Mouse (Mus musculus): Measurements from ENCODE around the gene Hspg2. TPM values are rescaled to one million over a fixed set of nuclear protein-coding genes. Genes with fewer than 3 reads are reported as not detected.
"Not testable (repeated sequence)": the region's sequence is repeated elsewhere in the genome, so short reads cannot be mapped to it uniquely, and the experiment has no call there.

Gene Hspg2
- total RNA-seq (2022) = 1 to 10 TPM; 4.1 to 6.4 (median 6.0) TPM

DNA sequence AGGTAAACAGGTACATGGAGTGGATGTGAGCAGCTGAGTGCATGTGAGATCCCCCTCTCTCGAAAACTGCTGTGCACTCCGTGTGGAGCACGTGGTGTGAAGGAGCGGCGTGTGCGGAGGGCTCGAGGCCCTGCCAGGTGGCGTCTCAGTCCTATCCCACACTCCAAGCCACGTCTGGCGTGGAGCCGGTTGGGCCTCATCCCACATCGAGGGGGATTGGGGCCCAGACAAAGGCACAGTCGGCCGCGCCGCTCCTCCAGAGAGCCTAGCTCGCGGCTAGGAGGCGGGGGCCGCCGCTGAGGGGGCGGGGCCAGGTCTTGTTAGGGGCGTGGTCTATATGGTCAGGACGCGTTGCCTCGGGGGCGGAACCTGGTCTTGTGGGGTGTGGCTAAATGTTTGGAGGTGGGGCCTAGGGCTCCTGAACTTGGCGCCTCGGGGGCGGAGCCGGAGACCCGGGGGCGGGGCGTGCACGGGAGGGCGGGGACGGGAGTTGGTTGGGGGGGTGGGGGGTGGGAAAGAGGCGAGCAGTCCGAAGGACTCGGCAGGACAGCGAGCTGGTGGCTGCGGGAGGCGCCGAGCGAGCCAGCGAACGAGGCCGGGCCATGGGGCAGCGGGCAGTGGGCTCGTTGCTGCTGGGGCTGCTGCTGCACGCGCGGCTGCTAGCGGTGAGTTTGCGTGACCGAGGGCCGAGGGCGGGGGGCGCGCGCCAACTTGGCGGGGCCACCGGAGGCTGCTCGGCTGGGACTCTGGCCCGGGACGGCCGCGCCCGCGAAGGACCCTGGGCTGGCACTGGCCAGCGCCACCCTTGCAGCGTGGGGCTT is at the start of gene Hspg2:
TSS of gene Hspg2 (plus strand) at position 510 of the 821 bp plus-strand sequence.
- DNase-seq (ENCODE audit: low spot score in 2 of 2) = peak; percentile 60 to 64

DNA sequence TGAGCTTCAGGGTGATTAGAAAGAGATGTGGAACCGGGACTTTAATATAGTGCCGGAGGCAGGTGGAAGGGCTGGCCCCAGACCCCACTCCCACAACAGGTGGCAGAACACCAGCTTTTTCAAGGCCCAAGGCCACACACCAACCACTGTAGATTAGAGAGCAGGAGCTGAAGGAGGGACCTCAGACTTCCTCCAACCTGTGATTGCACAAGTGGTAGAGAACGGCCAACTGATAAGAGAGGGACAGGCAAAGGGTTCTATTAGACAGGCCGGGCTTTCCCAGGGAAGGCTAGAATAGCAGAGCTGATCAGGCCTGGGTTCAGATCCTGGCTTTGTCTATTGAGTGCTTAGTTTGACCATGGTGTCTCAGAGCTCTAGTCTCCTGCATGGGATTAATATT is 38.1 kb upstream of the Hspg2 start, which contains the start of gene Cela3b:
TSS of gene Cela3b (minus strand) at position 39 of the 400 bp plus-strand sequence.
- no peak for DNase-seq (ENCODE audit: low spot score in 2 of 2)

DNA sequence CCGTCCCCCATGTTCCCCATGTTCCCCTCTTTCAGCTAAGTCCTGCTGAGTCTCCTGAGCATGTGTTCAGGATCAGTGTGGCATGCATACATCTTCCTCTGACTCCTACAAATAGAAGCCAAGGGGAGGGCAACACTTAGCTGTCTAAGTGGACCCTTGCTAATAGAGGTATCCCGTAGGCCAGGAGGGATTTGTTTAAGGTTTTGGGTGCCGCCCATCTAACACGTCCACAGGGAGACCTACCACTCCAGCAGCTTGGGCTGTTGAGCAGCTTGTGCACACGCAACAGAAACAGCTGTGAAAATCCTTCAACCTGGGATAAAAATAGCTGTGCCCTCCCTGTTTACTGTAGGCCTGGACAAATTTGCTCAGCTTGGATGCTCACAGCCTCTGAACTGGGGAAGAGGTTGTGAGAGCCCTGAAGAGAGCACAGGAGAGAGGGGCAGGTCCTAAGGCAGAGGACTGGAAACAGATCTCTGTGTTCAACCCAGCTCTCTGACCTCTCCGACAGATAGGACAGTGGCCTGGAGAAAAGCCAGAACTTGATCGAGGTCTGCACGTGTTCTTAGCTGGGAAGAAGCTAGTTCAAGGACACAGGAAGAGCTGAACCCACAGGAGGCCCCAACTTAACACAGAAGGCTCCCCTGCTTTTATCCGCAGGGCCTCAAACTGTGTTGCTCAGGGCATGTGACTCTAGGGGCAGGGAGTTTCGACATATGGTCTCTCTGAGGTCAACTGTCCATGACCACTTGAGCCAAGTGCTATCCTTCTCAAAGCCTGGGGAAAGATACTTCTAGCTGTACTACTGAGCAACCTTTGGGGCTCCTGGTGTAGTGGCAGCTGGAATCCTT is 35.6 kb upstream of the Hspg2 start:
- not testable (repeated sequence) for DNase-seq (ENCODE audit: low spot score in 2 of 2)

DNA sequence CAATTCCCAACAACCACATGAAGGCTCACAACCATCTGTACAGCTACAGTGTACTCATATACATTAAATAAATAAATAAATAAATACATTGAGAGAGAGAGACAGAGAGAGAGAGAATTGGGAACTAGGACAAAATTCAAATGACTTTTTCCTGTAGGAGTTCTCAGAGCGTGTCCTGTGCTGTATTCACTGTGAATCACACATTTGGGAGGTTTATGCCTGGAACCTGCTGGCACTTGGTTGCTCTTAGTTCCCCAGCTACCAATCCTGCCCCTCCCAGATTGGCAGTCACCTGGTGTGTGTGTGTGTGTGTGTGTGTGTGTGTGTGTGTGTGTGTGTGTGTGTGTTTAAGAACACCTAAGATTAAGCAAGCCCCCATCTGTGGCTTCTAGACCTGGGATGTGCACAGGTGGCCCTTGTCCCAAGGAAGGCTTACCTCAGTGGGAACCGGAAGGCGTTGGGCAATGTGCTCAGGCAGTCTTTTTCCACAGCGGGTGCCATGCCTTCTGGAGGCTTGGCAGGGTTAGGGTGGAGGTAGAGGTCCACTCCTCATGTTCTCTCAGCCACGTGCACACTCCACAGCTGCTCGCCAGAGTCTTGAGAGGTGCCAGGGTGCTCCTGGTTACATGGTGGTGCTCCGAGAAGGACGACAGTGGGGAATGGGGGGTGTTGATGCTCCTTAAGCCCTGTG is 31.4 kb upstream of the Hspg2 start:
- DNase-seq (ENCODE audit: low spot score in 2 of 2) = no peak

DNA sequence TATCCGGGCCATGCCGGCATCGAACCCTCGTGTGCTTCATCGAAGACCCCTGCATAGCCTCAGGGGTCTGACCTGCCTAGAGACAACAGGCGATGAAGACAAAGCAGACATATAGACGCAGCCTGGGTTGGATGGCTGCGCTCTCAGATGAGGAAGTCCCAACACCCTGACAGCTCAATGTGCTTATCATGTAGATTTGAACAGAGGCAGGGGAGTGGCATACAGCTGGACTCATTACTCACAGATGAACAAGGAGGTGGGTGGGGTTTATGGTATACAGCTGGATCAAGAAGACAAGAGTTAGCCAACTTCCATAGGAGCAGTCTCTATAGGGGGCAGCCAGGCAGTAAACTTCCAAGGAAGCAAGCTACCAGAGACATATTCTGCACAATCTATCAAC is 29.7 kb upstream of the Hspg2 start:
- no peak for DNase-seq (ENCODE audit: low spot score in 2 of 2)

DNA sequence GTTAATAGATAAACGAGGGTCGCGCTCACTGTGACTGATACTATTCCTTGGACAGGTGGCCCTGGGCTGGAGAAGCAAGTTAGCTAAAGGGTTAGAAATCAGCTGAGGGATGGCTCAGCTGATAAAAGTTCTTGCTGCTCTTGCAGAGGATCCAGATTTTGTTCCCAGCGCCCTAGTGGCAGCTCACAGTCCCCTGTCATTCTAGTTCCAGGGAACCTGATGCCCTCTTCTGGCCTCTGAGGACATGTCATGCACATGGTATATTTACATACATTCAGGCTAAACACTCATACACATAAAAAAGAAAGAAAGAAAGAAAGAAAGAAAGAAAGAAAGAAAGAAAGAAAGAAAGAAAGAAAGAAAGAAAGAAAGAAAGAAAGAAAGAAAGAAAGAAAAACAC is 27.2 kb upstream of the Hspg2 start:
- DNase-seq (ENCODE audit: low spot score in 2 of 2) = no peak

DNA sequence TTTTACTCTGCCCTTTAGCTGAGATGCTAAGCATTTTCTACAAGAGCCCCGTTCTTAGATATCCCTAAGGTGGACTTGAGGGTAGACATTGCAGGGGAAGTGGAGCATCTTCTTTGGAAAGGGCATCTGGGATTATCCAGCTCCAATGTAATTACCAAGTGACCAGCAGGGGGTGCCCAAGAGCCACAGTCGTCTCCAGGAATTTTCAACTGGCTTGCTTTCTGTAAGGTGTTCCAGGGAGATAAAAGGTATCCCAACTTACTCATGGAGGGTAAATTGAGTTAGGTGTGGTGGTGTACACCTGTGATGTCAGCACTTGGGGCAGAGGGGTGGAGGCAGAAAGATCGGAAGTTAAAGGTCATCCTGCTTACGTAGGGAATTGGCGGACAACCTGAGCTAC is 24.9 kb upstream of the Hspg2 start:
- DNase-seq (ENCODE audit: low spot score in 2 of 2) = peak; percentile 14 to 81

DNA sequence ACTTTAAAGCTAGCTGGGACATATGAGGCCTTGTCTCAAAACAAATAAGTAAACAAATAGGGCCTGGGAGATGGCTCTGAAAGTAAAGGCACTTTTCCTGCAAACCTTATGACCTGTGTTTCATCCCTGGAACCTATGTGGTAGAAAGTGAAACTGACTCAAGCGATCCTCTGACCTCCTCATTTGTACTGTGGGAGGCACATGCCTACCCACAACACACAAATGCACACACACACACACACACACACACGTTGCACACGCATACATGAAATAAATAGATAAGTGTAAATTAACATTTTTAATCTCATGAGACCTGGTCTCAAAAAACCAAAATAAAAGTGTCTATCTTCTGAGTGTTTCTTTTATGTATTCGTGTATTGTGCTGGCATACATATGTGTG is 22.7 kb upstream of the Hspg2 start:
- no peak for DNase-seq (ENCODE audit: low spot score in 2 of 2)

DNA sequence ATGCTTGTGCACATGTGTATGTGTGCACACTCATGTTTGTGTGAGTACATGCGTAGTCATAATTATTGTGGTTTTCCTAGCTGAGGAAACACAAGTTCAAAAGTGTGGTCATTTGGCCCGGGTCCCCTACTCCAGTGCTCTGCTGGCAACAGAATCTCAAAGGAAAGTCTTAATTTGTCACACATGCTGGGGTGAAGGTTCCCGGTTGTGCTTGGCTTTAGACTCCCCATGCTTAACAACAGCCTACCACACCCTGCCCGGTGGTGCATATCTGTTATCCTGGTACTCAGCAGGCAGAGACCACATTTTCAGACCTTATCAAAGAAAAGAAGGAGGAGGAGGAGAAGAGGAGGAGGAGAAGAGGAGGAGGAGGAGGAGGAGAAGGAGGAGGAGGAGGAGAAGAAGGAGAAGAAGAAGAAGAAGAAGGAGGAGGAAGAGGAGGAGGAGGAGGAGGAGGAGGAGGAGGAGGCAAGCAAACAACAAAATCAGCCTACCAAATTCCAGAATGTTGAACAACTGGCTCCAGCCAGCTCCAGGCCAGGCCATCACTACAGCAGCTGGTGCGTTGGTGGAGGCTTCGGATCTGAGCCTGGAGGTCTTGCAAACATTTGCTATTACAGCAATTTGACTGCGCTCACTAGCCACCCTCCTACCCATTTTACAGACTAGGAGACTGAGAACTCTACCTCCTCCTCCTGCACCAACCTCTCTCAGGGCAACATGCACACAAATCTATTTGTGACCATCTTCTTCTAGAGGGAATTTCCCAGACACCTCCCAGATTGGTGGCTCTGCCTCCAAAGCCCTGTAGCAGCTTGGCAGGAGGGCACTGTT is 21.0 kb upstream of the Hspg2 start:
- DNase-seq (ENCODE audit: low spot score in 2 of 2) = no peak

DNA sequence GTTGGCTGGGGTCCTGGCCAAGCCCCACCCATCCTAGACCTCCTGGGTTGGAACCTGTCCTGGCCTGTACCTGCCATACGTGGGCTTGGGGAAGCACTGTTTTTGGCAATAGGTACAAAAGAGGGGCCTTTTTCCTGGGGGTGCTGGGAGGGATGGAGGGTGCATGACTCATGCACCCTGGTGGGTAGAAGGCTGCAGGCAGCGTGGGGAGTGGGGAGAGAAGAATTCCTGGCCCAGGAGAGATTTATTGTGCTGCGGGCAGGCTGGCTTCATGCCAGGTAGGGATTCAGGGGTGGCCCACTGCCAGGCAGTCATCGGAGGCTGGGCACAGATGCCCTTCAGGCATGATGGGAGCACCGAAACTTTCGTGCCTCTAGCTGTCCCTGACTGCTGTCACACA is 20.4 kb upstream of the Hspg2 start:
- DNase-seq (ENCODE audit: low spot score in 2 of 2) = peak in 1 of 2 experiments; percentile 28

DNA sequence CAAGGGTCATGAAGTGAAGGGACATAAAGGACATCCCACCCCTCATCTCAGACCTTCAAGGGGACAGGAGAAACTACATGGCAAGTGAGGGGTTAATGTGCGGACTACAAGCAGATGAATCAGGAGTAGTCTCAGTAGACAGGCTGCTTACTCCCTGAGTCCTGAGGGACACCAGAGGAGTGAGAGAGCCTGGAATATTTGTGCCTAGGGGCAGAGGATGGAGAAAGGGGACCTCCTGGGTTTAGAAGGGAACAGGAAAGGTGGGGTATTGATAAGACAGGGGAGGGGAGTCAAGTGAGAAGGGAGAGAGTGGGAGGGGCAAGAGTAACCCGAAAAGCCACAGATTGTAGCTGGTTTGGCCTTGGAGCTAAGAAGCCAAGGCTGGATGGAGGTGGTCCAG is 19.9 kb upstream of the Hspg2 start:
- DNase-seq (ENCODE audit: low spot score in 2 of 2) = no peak

DNA sequence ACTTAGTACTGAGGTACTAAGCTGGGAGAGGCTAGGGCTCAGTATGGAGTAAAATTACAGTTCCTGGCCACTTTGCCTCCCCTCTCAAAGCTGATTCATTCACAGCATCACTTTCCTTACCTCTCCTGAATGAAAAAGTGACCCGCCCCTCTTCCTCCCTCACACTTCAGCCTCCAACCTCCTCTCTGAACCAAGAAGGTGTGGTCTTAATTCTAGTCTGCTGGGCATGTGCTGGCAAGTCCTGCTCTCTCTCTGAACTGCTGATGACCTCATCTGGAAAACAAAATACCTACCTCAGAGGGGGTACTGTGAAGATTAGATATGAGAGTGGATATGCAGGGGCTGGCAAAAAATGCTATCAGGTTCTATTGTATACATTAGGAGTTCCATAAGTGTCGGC is 19.4 kb upstream of the Hspg2 start:
- DNase-seq (ENCODE audit: low spot score in 2 of 2) = no peak

DNA sequence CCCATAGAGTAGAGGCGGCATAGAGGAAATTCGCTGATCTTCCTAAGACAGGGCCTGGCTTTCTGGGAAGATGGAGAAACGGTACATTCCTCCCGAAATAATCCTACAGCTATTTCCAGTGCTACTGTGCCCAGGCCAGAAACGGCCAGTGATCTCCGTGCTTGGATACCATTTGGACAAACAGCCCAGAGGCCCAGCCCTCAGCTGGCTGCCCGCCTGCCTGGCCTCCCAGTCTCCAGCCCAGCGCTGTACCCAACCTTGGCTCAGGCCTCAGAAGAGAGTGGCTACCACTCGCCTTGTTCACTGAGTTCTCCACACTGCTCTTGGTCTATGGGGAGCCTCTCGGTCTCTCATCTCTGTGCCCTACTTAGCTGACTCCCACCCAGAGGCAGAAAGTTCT is 18.9 kb upstream of the Hspg2 start:
- no peak for DNase-seq (ENCODE audit: low spot score in 2 of 2)

DNA sequence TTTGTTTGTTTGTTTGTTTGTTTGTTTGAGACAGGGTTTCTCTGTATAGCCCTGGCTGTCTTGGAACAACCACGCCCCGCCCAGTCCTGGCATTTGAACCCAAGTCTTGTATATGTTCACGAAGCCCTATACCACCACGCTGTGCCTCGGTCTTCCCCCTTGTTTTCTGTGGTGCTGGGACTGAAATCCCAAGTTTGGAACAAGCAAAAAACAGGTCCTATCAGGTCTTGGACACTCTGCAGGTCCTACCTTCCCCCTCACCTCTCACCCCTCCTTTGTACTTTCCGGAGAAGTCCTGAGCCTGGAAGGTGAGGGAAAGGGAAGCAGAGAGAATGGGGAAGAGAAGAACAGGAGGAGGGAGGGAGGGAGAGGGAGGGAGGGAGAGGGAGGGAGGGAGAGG is 16.4 kb upstream of the Hspg2 start:
- DNase-seq (ENCODE audit: low spot score in 2 of 2) = no peak

DNA sequence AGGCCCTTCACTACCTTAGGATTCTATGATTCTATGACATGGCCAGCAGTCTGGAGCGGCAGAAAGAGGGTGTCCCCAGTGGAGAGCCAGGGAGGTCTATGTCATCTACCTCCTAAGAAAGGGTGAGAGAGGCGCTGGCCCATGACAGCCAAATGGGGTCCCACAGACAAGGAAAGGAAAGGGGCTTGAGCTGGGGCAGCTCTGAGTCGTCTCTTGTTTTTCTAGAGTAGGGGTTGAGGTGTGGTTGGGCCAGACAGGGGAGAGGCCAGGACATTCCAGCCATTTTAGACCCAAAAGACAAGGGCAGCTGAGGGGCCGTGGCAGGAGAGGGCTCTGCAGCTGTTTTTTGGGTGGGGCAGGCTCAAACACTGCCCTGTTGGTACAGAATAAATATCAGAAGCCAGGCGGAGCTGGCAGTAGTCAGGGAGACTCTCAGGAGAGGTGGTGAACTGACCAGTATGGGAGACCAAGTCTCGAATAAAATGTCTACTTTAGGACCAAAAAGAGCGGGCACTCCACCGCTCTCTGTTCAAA is 15.3 kb upstream of the Hspg2 start, which contains the start of gene 1700013G24Rik:
TSS of gene 1700013G24Rik (plus strand) at position 51 of the 534 bp plus-strand sequence.
- DNase-seq (ENCODE audit: low spot score in 2 of 2) = no peak

DNA sequence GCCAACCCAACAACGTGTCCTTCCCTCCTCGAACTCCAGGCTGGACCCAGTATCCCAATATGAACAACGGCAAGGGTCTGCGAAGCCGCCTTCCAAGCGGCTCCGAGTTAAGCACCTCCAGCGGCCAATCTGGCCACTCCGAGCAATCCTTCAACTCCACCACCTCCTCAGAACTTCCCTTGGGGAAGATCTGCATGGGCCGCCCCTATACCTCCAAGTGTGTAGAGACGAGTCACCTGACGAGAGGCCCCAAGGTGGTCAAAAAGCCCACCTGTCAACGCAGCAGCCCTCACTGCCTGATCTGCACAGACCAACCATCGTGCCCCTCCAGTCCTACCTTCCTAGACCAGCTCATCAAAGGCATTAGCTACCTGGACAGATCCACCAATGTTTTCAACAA is 14.0 kb upstream of the Hspg2 start:
- no peak for DNase-seq (ENCODE audit: low spot score in 2 of 2)

DNA sequence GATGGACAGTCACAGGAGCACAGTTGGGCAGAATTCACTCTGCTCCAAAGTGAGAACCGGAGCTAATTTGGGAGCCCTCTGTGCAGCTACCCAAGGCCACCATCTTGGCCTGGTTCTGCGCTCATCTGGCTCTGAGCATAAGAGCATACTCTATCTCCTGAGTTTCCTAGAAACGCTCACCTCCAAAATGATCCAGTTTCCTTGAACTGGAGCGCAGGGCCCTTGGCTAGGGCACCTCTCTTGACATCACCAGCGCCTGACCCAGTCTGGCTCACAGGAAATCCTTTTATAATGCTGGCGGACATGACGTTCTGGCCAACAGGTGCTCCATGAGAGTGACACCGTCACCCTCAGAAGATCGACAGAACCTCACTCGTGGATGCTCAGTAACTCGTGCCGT is 12.0 kb upstream of the Hspg2 start:
- no peak for DNase-seq (ENCODE audit: low spot score in 2 of 2)

DNA sequence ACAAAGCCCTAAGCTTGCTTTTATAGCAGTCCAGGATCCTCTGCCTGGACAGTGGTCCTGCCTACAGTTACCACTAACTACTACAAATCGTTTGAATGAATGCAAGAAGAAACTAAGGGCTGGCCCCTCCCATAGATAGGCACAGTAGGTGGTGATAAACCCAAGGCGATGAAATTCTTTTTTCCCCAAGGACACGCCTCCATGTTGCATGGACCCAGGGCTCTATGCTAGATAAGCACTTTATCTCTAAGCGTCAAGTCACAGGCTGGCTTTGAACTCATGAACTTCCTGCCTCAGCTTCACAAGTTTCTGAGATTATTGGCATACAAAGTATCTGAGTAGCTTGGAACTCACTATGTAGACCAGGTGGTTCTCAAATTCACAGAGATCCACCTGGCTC is 11.3 kb upstream of the Hspg2 start:
- no peak for DNase-seq (ENCODE audit: low spot score in 2 of 2)

DNA sequence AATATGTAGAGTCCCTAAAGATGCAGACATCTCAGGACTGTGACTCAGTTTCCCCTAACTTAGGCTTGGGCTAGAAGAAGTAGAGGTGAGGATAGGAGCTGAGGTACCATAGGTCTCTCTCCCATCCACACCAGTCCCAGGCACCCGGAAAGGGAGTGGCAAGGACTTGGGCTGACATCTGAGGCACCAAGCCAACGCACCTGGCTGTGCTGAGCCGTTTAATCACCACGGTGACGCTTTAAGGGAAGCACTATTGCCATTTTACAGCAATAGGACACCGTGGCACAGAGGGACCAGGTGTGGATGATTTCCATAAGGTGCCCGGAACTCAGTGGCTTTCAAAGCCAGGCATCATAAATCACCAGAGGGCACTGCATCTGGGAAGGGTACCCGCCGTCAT is 10.3 kb upstream of the Hspg2 start:
- no peak for DNase-seq (ENCODE audit: low spot score in 2 of 2)

DNA sequence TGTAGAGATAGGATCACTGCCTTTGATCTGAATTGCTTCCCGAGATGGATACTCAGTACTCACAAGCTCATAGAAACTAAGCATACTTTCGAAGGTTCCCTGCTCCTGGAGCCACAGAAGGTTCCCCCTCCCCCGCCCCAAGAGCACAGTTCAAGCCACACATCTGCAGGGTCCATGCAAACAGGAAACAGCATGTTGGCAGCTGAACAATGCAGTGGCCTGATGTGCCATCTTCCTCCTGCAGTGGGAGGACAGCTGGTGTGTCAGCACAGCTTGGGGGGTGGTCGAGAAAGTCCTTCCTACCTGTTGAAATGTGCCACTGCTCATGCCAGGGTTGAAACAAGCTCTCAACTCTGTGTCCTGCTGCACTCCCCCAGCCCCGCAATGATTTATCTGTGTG is 9.7 kb upstream of the Hspg2 start:
- no peak for DNase-seq (ENCODE audit: low spot score in 2 of 2)

DNA sequence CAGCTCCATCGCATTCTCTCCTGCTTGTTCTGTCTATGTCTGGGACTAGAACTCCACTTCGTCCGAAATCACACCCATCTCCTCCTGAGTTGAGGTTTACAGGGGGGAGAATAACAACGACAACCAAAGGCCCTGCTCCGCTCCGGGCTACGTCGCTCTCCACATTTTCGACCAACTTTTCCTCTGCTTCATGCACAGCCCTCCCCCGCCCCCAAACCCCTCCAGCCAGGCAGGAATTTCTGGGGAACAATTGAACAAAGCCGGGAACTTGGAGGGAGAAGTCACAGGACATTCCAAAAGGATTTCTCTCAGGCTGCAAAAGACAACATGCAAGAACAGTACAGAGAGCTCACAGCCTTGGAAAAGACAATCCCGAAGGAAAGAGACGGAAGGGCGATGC is 7.9 kb upstream of the Hspg2 start:
- DNase-seq (ENCODE audit: low spot score in 2 of 2) = no peak
